Mouse (Mus musculus) layer of hippocampus, adult 11-12 months (tissue): ENCODE data around the gene Atf2.
"Not testable (repeated sequence)": the region's sequence is repeated elsewhere in the genome, so short reads cannot be mapped to it uniquely, and the experiment has no call there.

ENCODE experiments used
- DNase-seq: peaks from one replicate; pipeline ENCODE4 v3.0.0; 2022; ENCODE audit warnings: low spot score

Gene Atf2

GRCm38 (mm10) chr2:73892464-73893296 is at the start of gene Atf2:
Atf2 (minus strand) TSS chr2:73892639.
- DNase-seq, result peak; percentile 99

- no peak for DNase-seq
Measured at GRCm38 (mm10) chr2:73941281-73941680, 48.8 kb upstream of the Atf2 start.

- no peak for DNase-seq
Measured at GRCm38 (mm10) chr2:73940471-73940870, 48.0 kb upstream of the Atf2 start.

DNA sequence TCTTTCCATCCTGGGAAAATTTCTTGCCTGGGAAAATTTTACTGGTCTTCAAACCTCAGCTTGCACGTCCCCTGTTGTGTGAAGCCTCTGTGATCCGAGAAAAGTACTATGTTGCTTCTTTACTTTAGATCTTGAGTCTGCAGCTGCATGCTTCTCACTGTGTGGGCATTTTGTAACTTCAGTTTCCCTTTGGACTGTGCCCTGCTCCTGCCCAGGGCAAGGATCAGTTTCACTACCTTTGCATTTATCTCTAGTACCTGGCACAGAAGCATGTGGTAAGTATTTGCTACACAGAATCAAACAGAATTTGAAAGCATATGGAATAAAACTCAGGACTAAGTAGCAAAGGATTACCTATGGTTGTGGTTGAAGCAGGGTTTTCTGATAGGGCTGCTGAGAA is 46.5 kb upstream of the Atf2 start:
- no peak for DNase-seq

DNA sequence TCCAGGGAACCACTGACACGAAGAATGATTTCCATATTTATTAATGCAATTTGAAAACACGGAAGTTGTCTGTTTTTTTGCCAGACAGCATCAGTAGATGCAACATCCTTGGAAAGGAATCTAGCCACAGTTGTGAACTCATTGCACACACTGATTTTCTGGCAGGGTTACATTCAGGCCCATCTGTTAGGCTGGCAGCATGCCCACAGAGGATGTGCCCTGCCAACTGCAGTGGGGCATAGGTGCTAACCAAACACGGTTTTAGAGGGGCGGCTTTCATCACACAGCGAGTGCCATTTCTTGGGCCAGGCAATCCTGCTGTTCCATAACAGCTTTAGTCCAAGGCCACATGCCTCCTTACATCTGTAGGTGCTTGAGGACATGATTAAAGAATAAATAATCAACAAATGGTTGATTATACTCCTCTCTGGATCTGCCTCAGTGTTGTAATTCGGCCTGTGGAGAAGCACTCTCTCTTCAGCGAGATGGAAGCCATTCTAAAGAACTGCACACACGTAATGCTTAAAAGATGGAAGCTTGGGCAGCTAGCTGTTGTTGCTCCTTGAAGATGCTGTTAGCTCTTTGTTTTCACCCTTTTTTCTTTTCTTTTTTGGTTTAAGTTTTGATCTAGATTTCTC is 40.4 kb upstream of the Atf2 start:
- peak; percentile 59 for DNase-seq

DNA sequence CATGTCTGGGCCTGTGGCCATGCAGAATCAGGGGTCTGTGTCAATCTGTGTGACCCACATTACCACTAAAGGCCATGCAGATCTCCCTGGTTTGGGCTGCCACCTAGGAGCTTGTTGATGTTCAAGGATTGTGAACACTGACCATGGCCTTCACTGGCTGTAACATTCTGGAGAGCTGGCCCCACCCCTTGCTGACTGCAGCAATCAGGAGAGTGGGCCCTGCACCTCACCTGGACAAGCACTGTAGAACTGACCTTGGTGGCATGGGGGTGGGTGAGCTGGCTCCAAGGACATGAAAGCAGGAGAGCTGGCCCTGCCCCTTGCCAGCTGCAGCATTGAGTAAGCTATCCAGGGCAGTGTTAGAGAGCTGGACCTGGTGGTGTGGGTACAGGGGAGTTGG is 35.3 kb upstream of the Atf2 start:
- no peak for DNase-seq

DNA sequence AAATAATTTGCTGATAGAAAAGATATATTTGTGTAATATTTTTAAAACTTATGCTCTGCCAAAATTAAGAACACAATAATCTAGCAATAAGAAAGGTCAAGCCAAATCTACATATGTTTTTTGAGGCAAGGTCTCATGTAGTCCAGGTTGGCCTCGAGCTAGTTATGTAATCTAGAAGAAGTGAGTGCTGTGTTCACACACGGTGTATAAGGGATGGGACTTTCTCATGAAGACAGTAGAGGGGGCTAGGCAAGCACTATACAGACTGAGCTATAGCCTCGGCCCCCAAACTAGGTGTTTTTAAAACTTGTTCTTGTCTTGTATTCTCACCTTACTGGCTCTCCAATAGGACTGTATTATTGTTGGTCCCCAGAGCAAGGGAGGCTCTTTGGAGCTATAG is 33.1 kb upstream of the Atf2 start:
- DNase-seq, result no peak

DNA sequence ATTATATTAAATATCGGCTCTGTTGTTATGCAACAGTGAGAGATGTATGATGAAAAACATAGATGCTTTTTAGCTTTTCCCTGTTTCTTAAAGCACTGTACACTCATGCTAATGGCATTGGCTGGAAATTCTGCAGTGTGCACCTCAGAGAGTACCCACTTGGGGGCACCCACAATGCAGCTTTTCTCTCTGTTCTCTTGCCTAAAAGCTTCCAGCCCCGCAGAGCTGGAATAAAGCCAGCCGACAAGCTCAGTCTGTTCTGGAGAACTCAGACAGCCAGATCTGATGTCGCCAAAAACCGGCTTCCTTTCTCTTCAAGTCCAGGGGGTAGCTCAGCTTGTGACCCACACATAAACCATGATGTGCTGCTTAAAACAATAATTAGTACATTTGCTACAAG is 32.6 kb upstream of the Atf2 start:
- peak; percentile 88 for DNase-seq

- DNase-seq, result peak; percentile 60
Measured at GRCm38 (mm10) chr2:73919642-73920041, 27.2 kb upstream of the Atf2 start.

- no peak for DNase-seq
Measured at GRCm38 (mm10) chr2:73912264-73912663, 19.8 kb upstream of the Atf2 start.

DNA sequence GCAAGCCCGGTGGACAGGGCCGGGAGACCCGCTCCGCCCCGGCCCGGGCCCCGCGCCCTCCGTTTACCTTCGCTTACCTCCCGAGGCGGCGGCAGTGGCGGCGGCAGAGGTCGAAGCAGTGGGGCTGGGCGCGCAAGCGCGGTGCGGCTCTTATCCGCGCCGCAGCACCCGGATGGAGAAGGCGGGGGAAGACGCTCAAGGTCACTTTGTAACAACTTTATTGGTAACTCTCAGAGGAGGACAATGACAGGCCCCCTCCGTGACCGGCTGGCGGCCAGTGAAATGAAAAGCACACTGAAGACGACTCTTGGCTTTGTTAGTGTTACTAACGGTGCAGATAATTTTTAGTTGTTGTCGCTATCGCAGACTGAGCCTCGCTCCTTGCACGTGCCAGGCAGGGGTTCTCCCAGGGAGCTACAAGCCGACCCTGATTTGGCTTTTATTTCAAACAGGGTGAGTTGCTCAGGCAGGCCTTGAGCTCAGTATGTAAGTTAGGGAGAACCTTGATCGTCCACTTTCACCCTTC is 18.8 kb upstream of the Atf2 start, which contains the start of gene Atp5g3:
Gene Atp5g3, minus strand, starts transcription at position 152 of the 526 bp plus-strand sequence.
- peak; percentile 91 for DNase-seq

- DNase-seq, result peak; percentile 45
Measured at GRCm38 (mm10) chr2:73910571-73911174, 18.2 kb upstream of the Atf2 start.

- no peak for DNase-seq
Measured at GRCm38 (mm10) chr2:73909116-73909515, 16.7 kb upstream of the Atf2 start.

GRCm38 (mm10) chr2:73904679-73905078 is 12.2 kb upstream of the Atf2 start:
- DNase-seq, result not testable (repeated sequence)

GRCm38 (mm10) chr2:73903536-73903935 is 11.1 kb upstream of the Atf2 start:
- DNase-seq, result no peak

- DNase-seq, result not testable (repeated sequence)
Measured at GRCm38 (mm10) chr2:73902328-73902727, 9.9 kb upstream of the Atf2 start.

DNA sequence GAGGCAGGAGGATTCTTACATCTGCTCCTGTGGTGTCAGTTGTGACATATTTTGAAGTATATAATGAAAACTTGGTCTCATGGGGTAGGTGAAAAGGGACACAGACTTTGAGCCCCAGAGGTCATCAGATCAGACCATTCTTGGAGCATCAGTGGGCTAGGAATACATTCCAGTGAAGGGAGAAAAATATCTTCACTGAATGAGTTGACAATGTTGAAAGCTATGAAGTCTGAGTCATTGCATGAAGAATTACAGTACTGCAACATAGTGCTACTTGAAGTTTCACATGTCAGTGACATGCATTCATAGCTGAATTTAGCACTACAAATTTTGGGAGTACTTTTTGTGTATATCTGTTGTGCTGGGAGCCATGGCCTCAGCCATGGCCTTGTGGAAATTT is 8.7 kb upstream of the Atf2 start:
- no peak for DNase-seq

DNA sequence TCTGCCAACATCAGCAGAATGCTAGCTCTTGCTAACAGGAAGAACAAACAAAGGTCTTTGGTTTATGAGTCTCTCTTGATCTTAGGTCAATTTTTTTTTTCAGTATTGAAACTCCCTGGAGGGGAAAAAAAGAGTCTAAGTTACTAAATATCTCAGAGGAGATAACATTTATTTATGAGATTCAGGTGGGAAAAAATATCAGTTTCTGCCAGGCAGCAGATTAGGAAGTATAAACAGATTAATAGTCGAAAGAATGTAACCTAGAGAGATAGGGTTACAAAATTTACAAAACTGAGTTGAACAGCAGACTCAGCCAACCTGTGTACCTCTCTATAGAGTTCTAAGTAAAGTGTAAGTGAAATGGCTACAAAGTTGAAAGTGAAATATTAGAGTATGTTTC is 7.9 kb upstream of the Atf2 start:
- no peak for DNase-seq

DNA sequence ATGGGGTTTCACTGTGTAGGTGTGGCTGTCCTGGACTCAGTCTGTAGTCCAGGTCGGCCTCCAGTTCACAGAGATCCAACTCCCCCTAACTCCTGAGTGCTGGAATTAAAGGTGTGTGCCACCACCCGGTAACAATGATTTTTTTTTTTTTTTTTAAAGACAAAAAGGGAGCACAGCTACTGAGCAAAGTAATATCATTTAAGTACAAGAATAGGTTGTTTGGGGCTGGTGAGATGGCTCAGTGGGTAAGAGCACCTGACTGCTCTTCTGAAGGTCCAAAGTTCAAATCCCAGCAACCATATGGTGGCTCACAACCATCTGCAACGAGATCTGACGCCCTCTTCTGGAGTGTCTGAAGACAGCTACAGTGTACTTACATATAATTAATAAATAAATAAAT is 4.5 kb upstream of the Atf2 start:
- DNase-seq, result not testable (repeated sequence)

GRCm38 (mm10) chr2:73893473-73894270 is 1.2 kb upstream of the Atf2 start:
- no peak for DNase-seq

GRCm38 (mm10) chr2:73891701-73892463 is 557 bp downstream of the Atf2 start:
- no peak for DNase-seq
